Mouse (Mus musculus) liver, adult (tissue): Measurements from ENCODE around the gene Vcl.

Experiments
- GATA4 ChIP-seq: IDR thresholded peaks from 2 replicates; pipeline ENCODE4 v1.6.1; 2014; ENCODE audit warnings: mild to moderate bottlenecking, low read length; ENCODE audit not compliant: insufficient replicate concordance

Vcl gene

DNA sequence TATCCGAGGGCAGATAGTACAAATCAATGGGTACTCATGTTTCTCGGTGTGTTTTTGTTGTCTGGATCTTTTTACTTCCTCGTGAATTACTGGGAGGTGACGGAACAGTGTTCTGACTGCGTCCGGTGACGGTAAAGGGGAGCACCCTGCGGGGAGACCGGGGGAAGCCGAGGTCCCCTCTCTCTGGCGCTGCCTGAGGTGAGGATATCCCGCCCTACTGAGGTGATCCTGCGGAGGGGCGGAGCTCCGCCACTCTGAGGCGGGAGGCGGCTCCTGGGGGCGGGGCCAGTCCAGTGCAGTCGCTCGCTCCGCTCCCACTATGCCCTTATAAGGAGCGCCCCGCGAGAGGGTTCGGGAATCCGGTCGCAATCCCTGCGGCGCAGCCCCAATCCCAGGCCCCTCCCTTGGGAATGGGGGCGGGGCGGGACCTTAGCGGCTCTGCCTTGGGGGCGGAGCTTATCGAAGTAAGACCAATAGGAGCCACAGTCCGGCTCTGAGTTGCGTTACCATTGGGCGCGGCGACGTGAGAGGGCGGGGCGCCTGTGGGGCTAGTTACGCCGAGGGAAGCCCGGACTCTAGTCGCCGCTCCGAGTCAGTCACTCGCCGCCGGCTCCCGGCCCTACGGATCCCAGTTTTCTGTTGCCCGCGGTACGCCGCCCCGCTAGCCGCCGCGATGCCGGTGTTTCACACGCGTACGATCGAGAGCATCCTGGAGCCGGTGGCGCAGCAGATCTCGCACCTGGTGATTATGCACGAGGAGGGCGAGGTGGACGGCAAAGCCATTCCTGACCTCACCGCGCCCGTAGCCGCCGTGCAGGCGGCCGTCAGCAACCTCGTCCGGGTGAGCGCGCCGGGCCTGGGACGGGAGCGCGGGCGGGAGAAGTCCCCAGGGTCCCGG lies at the start of gene Vcl:
TSS of gene Vcl (plus strand) at position 551 of the 898 bp plus-strand sequence.
- TF ChIP-seq GATA4: no peak

DNA sequence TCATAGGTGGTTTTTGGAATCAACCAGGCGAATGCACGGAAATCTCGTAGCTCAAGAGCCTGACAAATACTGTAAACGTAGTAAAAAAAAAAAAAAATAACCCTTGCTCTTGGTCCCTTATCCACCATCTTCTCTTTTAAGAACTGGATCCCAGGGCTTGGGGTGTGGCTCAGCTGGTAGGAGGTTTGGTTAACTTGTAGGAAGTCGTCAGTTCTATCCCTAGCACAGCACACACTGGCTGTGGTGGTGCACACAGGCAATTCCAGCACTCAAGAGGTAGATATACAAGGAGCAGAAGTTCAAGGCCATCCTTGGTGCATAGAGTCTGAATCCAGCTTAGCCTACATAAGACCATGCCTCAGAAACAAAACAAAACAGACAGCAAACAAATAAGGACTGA lies 44.5 kb upstream of the Vcl start:
- no peak for TF ChIP-seq GATA4

DNA sequence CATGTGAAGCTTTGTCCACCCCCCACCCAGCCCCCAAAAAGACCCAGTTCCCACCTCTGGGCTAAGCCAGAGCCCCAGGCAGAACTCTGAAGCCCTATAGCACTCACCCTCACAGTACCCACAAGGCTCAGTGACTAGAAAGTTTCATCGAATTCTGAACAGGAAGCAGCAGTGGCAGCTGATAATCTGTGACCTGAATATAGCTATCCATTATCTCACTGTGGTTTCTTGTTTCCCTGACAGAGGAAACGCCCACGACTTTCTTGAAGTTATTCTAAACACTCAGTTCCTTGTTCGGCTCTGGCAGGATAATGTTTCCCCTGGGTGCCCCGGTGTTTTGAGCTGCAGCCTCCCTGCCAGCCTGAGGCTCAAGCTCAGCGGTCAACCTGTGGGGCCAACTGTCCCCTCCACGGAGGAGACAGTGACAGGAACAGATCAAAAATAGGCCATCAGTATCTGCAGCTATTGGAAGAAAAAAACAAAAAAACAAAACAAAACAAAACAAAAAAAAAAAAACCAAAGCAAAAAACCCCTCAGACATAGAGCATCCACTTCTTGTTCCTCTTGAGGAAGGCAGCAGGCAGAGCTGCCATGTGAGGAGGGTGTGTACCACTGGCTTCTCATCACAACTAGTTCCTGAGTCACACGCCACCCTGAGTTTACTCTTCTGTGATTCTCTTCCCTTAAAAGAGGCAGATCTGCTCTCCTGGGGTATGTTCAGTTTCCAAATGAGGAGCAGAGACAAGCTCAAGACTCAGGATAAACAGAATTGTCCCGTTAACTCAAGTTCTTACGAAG lies 43.9 kb upstream of the Vcl start:
- TF ChIP-seq GATA4: peak; percentile 86

DNA sequence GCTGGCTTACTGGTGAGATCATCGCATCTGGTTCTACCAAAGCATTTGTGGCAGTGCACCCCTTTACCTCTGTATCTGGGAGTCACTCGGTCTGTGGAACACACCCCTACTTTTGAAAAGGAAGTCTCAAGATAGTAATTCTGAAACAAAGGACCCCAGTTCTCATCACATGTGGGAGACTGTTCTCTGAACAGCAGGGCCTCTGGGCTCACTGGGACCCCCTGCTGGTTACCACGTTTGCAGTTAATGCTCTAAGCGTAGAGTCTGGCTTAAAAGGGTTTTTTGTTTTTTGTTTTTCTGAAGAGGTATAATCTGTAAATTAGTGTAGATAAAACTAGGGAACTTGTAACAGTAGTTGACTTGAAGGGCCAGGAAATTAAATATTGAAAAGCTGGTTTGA lies 42.9 kb upstream of the Vcl start:
- no peak for TF ChIP-seq GATA4

DNA sequence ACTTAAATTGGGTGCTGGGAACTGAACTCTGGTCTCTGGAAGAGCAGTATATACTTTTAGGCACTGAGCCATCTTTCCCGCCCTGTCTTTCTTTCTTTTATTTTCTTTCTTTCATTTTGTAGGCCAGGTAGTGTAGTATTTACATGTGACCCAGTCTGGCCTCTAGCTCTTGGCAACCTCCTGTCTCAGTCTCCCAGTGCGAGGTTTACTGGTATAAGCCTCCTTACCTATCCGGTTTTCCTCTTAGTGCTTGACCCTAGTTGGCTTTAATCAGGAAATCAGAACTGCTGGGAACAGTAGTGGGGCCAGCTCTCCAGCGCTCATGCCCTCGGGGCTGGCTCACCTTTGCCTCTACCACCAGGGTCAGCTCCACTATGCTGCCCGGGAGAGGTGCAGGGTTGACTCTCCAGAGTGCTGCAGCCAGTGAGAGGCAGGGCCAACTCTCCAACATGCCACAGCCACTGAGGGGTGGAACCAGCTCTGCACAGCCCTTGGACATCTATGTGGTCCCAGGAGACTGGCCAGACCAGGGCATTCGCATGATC lies 41.6 kb upstream of the Vcl start:
- no peak for TF ChIP-seq GATA4

DNA sequence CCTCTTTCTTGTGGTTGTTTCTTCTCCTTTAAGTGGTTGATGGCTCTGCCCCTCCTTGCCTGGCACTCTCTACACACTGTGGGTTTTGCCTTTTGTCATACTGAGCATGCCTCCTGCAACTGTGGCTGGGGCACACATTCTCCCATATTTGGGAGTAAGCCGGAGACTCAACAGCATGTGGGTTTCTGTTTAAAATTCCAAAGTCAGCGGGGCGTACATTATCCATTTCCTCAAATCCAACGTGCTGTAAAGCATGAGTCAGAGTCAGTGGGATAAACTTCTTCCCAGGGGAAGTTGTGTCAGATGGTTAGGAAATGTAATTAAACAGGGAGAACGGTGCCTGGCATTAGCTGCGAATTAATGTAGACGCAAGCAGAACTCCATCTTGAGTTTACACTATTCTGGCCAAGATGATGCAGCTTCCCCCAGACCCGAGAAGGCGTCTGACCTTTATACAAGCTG lies 37.2 kb upstream of the Vcl start:
- TF ChIP-seq GATA4: no peak

DNA sequence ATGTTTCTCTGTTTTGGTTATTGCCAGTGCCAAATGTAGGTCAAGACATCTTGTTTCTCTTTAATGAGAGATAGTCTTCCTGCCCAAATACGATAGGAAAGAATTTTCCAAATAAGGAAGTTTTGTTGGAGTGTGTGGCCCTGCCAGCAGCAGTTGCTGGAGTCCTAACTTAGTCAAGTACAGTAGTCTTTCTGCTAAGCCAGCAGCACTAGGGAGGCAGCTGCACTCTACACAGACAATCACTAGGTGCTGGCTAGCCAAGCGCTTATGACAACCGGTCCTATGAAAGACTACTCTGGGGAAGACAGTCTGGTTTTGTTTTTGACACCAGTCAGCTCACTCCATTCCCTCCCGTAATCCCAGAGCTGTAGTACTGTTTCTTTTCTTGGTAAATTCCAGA lies 35.4 kb upstream of the Vcl start:
- TF ChIP-seq GATA4: no peak

DNA sequence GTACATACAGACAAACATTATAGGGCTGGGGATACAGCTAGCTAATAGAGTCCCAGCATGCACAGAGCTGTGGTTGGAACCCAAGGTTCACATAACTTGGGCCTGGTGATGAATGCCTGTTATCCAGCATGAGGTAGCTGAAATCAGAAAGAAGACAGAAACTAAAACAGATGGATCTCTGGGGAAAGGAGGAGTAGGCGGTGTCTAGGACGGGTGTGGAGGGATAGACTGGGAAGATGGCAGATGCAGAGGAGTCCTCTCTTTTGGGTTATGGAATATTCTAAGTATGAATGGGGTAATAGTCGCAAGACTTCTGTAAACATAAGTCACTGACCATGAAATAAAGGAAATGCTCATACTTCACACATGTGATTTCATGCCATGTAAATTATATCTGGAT lies 27.9 kb upstream of the Vcl start:
- TF ChIP-seq GATA4: no peak

DNA sequence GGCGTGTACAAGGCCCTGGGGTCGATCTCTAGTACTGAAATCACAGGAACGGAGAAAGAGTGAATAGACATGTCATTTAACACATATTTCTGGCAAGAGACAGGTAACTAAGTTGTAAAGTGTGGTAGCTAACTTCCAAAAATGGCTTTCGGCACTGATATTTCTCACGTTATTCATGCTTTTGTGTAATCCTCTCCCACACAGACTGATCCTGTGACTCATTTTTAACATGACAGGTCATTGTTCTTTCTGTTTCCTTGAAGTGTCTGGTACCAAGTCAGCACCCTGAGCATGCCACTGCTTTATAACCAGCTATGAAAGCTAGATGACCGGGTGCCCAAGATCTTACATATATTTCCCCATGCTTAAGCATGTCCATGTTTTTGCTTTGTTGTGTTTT lies 26.1 kb upstream of the Vcl start:
- no peak for TF ChIP-seq GATA4

DNA sequence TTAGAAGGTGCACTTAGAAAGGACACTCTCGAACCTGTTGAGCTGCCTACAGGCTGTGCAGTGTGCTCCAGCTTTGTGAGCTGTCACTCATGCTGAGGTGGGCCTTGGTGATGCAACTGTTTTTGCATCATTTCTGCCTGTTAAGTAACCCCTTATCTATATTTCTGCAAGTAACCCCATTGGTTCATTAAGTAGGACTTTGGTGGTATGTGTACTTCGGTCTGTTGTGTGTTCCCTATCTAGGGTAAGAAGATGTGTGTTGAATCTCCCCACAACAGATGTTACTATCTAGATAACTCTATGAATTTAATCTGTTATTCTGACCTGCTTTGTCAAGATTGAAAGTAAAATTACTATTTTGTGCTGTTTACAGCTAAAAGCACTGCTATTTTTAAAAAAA lies 17.4 kb upstream of the Vcl start:
- TF ChIP-seq GATA4: no peak

DNA sequence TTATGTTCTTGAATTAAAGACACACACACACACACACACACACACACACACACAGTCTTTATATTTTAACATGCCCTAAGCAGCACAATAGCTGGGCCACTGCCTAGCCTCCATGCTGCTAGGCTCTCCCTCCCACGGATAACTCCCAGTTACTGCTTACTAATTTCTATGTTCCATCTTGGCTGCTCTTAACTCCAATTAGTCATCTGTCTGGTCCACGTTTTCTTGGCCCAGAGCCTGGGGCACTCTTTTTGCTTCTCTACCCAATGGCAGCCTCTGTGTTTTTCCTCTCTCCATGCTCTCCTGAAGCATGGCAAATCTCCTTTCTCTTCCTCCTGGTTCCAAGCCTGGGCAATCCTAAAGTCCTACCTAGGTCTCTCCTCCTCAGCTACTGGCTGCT lies 14.8 kb upstream of the Vcl start:
- TF ChIP-seq GATA4: no peak

DNA sequence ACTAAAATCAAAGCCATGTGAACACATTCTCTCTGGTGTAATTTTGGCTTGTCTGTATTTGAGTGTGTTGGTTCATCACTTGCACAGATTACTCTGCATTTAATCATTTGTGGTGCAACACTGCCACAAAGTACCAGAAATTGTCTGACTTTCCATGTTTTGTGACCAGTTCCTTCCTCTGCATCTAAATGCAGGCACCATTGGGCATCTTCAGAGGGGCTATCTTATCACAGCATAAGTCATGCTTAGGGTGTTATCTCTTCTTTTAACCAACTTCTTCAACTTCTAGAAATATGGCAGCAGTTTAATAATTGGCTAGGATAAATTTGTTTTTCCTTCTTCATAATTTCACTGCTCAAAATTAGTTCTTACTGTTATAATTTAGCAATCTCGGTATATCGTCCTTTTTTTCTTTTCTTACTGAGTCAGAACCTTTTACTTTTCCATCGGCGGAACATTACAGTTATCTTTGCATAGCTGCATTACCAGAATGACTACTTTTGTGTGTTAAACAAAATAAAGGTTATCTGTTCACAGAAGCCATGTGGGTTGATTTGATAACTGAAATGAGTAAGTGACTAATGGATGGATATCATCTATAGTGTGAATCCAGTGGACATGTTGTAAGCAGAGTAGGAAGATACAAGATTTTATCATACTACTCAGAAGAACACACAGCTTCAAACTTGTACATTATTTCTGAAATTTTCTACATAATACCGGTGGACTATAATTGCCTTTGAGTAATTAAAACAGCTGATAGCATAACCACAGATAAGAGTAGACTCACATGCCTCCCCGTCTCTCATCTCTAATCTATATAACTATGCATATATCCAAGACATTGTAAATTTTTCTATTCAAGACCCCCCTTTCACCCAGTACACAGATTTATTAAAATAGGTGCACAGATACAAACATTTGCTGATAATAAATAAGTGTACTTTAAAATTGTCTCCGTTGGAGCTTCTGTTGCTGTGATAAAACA lies 12.3 kb upstream of the Vcl start:
- no peak for TF ChIP-seq GATA4

DNA sequence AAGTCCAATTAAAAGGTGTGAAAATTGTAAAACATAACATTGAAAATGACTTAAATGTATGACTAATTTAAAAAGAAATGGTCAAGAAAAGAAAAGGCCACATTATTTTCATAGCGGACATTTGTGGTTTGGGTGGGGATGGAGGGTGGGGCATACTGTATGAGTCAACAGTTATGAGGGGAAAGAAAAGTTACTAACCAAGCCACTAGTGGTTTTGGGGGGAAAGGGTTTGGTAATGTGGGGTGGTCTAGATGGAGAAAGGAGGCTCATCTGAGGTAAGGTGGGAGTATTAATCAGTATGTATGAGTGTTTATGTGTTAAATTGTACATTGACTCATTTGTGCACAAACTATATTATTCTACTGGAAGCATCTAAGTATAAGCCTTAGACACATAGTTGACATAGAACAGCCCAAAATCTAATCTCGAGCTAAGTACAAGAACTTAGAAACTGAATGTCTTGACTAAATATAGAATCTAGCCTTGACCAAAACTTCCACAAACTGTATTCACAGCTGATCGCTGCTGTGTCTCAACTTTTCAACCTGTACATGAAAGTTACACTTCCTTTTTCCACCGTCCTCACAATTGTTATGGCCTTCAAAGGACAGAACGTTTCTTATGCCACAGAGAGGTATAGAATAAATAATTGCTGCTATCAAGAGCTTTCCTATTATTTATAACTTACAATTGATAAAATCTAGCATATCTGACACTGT lies 5.0 kb upstream of the Vcl start:
- TF ChIP-seq GATA4: no peak

DNA sequence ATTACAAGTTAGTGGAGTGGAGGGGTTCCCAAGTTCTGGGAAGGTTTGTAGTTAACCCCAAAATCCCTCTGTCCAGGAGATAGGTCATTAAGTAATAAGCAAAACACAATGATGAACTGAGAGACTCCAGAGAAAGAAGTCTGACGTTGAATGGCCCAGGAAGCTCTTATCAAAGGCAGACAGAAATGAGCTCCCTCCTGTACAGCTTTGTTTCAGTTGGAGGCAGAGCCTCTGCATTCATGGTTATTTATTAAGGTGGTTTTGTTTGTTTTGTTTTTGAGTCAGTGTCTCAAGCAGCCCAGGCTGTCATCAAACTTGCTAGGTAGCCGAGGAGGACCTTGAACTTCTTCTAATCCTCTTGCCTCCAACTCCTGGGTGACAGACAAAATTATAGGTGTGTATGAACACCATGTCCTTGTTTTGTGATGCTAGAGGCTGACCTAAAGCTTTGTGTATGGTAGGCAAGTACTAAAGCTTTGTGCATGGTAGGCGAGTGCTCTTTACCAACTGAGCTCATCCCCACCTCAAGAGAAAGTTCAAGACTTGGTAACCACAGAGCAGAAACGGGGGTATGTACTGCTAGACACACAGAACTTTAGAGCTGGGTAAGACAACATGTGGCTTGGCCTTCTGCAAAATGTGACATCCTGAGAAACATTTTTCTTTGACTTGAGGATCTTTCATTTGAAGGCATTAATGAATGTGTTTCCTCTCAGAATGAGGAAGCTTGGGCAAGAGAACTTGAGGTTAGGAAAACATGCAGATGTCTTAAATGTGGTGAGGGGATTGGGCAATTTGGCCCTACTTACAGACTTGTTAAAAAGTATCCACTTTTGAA lies 1.5 kb upstream of the Vcl start:
- no peak for TF ChIP-seq GATA4

DNA sequence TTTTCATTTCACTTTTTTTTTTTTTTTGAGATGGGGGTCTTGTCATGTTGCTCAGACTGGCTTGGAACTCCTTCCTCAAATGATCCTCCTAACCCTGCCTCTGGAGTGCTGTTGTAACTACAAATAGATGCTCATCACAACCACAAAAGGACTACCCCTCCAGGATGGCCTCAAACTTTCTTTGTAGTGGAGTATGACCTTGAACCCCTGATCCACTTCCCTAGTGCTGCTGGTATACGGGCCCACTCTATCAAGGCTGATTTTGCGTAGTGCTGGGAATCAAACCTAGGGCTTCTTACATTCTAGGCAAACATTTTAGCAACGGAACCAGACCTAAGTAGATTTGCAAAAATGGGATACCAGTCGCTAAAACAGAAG lies 901 bp upstream of the Vcl start:
- TF ChIP-seq GATA4: no peak
